Mouse (Mus musculus) T-helper 2 cell (primary cell): ENCODE results near the gene 2900026A02Rik.

Experiments used
- in situ Hi-C: fragments of 300-600 bp; cut with MboI, MseI; formaldehyde crosslinking; loops from one replicate; pipeline ENCODE4 v1.15.1; 2025; ENCODE audit warnings: high pct_unique_total_duplicates

2900026A02Rik gene

GRCm38 (mm10) chr5:113179451-113179842, 41.6 kb downstream of the 2900026A02Rik start:
- in situ Hi-C loops = loop anchor here (5.0 to 25.0 kb wide), 2 partner anchors 48 to 317 kb away; partner anchors contain the start of gene Tmem211

- in situ Hi-C loops = loop anchor here (5.0 to 25.0 kb wide), 2 partner anchors 51 to 314 kb away; partner anchors contain the start of gene Tmem211
Measured at GRCm38 (mm10) chr5:113175976-113176375, 45.1 kb downstream of the 2900026A02Rik start.

GRCm38 (mm10) chr5:113174916-113175692, 45.9 kb downstream of the 2900026A02Rik start:
- in situ Hi-C loops = loop anchor here (5.0 to 25.0 kb wide), 2 partner anchors 52 to 313 kb away; partner anchors contain the start of gene Tmem211

- in situ Hi-C loops = no loop called here
Measured at GRCm38 (mm10) chr5:113173318-113173717, 47.7 kb downstream of the 2900026A02Rik start.

- in situ Hi-C loops = no loop called here
Measured at GRCm38 (mm10) chr5:113171968-113172578, 49.0 kb downstream of the 2900026A02Rik start.

- in situ Hi-C loops = no loop called here
Measured at GRCm38 (mm10) chr5:113170064-113170754, 50.8 kb downstream of the 2900026A02Rik start.

GRCm38 (mm10) chr5:113167733-113168132, 53.3 kb downstream of the 2900026A02Rik start:
- in situ Hi-C loops = loop anchor here (5.0 kb wide), 1 partner anchor 60 kb away; no protein-coding TSS in a partner anchor

- in situ Hi-C loops = loop anchor here (5.0 kb wide), 1 partner anchor 58 kb away; no protein-coding TSS in a partner anchor
Measured at GRCm38 (mm10) chr5:113165481-113165880, 55.6 kb downstream of the 2900026A02Rik start.

GRCm38 (mm10) chr5:113164873-113165441, 56.1 kb downstream of the 2900026A02Rik start:
- in situ Hi-C loops = loop anchor here (5.0 kb wide), 1 partner anchor 58 kb away; no protein-coding TSS in a partner anchor

- in situ Hi-C loops = no loop called here
Measured at GRCm38 (mm10) chr5:113164448-113164847, 56.6 kb downstream of the 2900026A02Rik start.

- in situ Hi-C loops = no loop called here
Measured at GRCm38 (mm10) chr5:113163116-113163515, 57.9 kb downstream of the 2900026A02Rik start.

GRCm38 (mm10) chr5:113162699-113163098, 58.3 kb downstream of the 2900026A02Rik start:
- in situ Hi-C loops = no loop called here

- in situ Hi-C loops = no loop called here
Measured at GRCm38 (mm10) chr5:113161576-113161975, 59.5 kb downstream of the 2900026A02Rik start.

- in situ Hi-C loops = no loop called here
Measured at GRCm38 (mm10) chr5:113160320-113160719, 60.7 kb downstream of the 2900026A02Rik start.

- in situ Hi-C loops = no loop called here
Measured at GRCm38 (mm10) chr5:113158759-113159355, 62.2 kb downstream of the 2900026A02Rik start.

GRCm38 (mm10) chr5:113157588-113157987, 63.4 kb downstream of the 2900026A02Rik start:
- in situ Hi-C loops = no loop called here

GRCm38 (mm10) chr5:113157006-113157405, 64.0 kb downstream of the 2900026A02Rik start:
- in situ Hi-C loops = no loop called here

- in situ Hi-C loops = no loop called here
Measured at GRCm38 (mm10) chr5:113155133-113155532, 65.9 kb downstream of the 2900026A02Rik start.

- in situ Hi-C loops = no loop called here
Measured at GRCm38 (mm10) chr5:113154441-113154840, 66.6 kb downstream of the 2900026A02Rik start.

- in situ Hi-C loops = no loop called here
Measured at GRCm38 (mm10) chr5:113153508-113153830, 67.6 kb downstream of the 2900026A02Rik start.
